Mouse (Mus musculus) large intestine, adult 2 months (tissue): ENCODE results near the gene Stx7. TPM values are rescaled to one million over a fixed set of nuclear protein-coding genes. Genes with fewer than 3 reads are reported as not detected.

Source experiments
- DNase-seq: peaks from one replicate; pipeline ENCODE4 v3.0.0-alpha.2; 2012; ENCODE audit warnings: low read depth, low spot score
- WGBS: fragments of 180-500 bp; shearing (Covaris S2); methylation state at CpG from one replicate; pipeline ENCODE4 v1.1.7; 2018; 5-methylcytosine and 5-hydroxymethylcytosine counted together
- polyA plus RNA-seq: library from polyadenylated mRNA; depleted of rRNA; stranded (reverse); fragments of >200 nt; gene quantifications from 2 replicates; pipeline ENCODE4 v1.2.3, GENCODE M21; 2012; rRNA removed

Gene Stx7
- polyA plus RNA-seq, 1 experiment: 71.2 TPM

GRCm38 (mm10) chr10:24235426-24236283 is 86.6 kb downstream of the Stx7 start:
- no peak for DNase-seq
- WGBS: 48% methylated on average over 23 of the region's 23 CpGs

Other genes starting within 250 kb of the Stx7 start
- not detected in 2 replicates for gene Taar1, start 228.9 kb upstream of the Stx7 start, polyA plus RNA-seq
- gene Taar2, start 210.7 kb upstream of the Stx7 start, polyA plus RNA-seq: not detected in 2 replicates
- not detected in 2 replicates for gene Taar3, start 199.7 kb upstream of the Stx7 start, polyA plus RNA-seq
- not detected in 2 replicates for gene Taar4, start 188.8 kb upstream of the Stx7 start, polyA plus RNA-seq
- not detected in 2 replicates for gene Taar5, start 178.6 kb upstream of the Stx7 start, polyA plus RNA-seq
- gene Taar6, start 163.7 kb upstream of the Stx7 start, polyA plus RNA-seq: not detected in 2 replicates
- not detected in 2 replicates for gene Taar7a, start 155.8 kb upstream of the Stx7 start, polyA plus RNA-seq
- gene Taar7b, start 149.4 kb upstream of the Stx7 start, polyA plus RNA-seq: not detected in 2 replicates
- not detected in 2 replicates for gene Taar7d, start 122.1 kb upstream of the Stx7 start, polyA plus RNA-seq
- not detected in 2 replicates for gene Taar7e, start 111.7 kb upstream of the Stx7 start, polyA plus RNA-seq
- gene Taar7f, start 99.8 kb upstream of the Stx7 start, polyA plus RNA-seq: not detected in 2 replicates
- gene Taar8a, start 72.8 kb upstream of the Stx7 start, polyA plus RNA-seq: not detected in 2 replicates
- gene Taar8b, start 57.0 kb upstream of the Stx7 start, polyA plus RNA-seq: not detected in 2 replicates
- gene Taar8c, start 47.4 kb upstream of the Stx7 start, polyA plus RNA-seq: not detected in 2 replicates
- gene Taar9, start 39.8 kb upstream of the Stx7 start, polyA plus RNA-seq: not detected in 2 replicates
- 2.0 and 2.4 TPM in 2 replicates for gene Moxd1, start 74.2 kb downstream of the Stx7 start, polyA plus RNA-seq